Mouse (Mus musculus) retina, embryonic 14.5 days (tissue): ENCODE data around the gene Mark3.
"Not testable (repeated sequence)": the region's sequence is repeated elsewhere in the genome, so short reads cannot be mapped to it uniquely, and the experiment has no call there.

ENCODE experiments used
- DNase-seq: peaks from one replicate; pipeline ENCODE4 v3.0.0-alpha.2; 2015; ENCODE audit warnings: low spot score

Gene Mark3

DNA sequence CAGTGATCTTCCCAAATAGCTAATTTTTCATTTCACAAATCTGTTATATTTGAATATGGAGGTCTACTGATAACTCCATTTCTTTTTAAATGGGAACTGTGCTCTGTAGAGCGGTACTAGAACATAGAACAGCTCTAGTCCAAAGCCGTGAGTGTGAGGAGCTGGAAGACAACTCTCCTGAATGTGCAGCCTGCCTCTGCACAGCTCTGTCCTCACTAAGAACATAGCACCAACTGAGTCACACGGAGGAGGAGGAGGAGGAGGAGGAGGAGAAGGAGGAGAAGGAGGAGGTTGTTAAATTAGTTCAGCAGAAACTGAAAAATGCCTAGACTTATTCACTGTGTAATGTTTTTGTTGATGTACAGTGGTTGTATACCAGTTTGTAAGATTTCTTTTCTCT, 78.6 kb downstream of the Mark3 start:
- no peak for DNase-seq

DNA sequence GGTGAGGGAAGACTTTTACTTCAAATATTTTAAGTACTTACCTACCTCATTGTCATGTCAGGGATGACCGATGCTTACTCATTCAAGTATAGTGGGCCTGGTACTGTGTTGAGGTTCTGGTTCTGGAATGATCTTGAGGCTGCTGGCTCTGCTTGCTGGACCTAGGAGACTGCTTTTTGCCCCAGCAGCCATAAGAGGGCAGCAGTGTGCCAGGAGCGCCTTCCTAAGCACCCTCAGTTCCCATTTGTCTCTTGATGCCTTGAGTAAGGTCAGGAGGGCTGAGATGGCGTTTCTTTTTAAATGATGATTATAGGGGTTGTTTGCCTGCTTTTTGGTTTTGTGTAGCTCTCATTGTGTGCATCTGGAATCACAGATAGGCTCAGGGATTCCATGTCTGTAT, 79.1 kb downstream of the Mark3 start:
- DNase-seq = peak; percentile 92

DNA sequence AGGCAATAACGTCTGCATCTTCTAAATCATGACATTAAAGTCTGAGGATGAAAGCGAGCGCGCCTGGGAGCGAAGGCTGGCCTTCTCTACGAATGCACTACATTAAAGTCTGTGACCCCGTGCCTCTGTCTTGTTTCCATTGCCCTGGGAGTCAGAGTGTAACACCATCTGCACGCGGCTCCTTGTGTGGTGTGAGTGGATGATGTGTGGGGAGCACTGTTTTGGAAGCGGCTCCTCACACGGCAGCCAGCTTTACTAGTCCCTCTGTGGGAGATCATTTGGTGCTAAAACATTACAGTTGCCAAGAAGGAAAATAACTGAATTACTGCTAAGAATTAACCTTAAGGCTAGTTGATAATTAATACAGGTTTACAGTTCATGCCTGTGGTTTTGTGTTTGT, 81.4 kb downstream of the Mark3 start:
- no peak for DNase-seq

GRCm38 (mm10) chr12:111659331-111659730, 85.0 kb downstream of the Mark3 start:
- DNase-seq = no peak

- DNase-seq = no peak
Measured at GRCm38 (mm10) chr12:111660628-111661027, 86.3 kb downstream of the Mark3 start.

- DNase-seq = not testable (repeated sequence)
Measured at GRCm38 (mm10) chr12:111661554-111661953, 87.2 kb downstream of the Mark3 start.

- DNase-seq = no peak
Measured at GRCm38 (mm10) chr12:111663228-111664143, 89.2 kb downstream of the Mark3 start.

- peak; percentile 65 for DNase-seq
Measured at GRCm38 (mm10) chr12:111664144-111664634, 89.9 kb downstream of the Mark3 start.

- no peak for DNase-seq
Measured at GRCm38 (mm10) chr12:111665041-111665880, 90.9 kb downstream of the Mark3 start.

DNA sequence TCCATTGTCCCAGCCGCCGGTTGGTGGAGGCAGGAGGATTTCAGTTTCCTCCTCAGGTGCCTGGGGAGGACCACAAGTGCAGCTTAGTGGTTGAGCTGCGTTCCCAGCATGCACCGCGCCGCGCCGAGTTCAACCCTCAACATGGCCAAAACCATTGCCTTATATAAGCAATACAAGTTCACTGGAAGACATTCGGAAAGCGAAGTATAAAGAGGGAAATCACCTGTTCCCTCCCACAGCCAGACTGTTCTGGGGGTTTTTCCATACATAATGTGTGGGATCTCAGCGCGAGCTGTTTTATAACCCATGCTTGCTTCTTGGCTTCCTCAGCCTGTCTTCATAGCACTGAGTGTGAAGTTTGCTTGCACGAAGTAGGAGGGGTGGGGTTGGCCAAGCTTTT, 92.1 kb downstream of the Mark3 start:
- DNase-seq = no peak

DNA sequence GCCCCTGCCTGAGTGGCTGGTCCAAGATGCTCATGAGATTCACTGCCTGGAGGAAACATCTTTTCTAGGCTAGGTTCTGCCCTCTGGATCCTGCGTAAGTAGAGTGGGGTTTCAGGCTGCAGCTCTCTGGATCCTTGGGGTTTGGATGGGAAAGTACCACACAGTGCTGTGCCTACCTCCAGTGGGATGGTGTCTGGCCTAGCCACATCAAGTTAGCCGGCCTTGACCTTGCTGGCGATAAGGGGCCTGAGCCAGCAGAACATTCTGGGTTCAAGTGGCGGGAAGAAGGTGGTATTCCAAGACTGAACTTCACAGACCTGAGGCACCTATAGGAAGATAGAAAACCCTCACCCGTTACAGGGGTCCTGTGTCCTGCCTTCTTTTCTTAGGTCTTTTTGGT, 93.1 kb downstream of the Mark3 start:
- DNase-seq = no peak

- peak; percentile 99 for DNase-seq
Measured at GRCm38 (mm10) chr12:111668457-111668912, 94.2 kb downstream of the Mark3 start.

DNA sequence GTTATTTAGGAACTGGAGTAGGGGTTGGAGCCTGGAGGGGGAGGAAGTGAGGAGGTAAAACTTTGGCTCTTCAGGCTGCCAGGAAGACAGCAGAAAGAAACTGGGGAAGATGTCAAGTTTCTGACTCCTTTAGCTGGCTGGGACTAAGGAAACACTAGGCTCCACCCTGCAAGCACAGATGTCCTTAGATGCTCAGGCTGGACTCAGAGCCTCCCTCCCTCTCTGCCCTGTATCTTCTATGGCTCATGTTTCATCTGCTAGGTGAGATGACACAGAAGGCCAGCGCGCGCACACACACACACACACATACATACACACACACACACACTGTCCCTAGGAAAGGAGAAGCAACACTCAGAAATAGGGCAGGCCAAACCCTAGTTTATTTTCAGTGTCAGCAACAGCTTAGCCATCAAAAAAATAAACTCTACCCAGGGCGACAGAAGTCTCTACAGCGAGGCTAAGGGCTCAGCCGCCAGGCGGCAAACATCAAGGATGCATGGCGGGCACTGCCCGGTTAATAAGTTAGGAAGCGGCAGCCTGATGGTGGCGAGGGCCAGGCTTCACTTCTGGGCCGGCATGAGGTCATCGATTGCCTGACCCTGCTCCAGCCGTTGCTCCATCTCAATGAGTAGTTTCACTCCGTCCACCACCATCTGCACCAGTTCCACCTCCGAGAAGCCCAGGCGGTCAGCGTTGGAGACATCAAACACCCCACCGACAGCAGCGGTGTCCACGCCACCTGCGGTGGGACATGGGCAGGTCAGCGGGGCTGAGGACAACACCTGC, 94.9 kb downstream of the Mark3 start:
- DNase-seq = peak; percentile 49

DNA sequence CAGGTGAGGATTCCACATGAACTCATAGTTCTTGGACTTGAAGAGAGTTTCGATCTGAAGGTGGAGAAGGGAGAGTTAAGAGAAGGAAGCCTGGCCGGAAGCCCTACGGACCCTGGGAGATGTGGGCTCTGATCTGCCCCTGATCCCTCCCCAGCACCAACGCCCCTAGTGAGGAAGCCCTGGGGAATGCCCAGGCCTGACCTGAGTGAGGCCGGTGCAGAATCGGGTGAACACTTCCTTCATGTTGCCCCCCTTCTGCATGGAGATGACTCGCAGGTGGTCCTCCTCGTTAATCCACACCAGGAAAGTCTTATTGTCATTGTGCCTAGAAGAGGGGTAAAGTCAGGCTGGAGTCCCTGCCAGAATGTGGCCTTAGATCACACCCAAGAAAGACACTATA, 95.6 kb downstream of the Mark3 start:
- DNase-seq = no peak

- DNase-seq = peak; percentile 45
Measured at GRCm38 (mm10) chr12:111670371-111670971, 96.1 kb downstream of the Mark3 start.

DNA sequence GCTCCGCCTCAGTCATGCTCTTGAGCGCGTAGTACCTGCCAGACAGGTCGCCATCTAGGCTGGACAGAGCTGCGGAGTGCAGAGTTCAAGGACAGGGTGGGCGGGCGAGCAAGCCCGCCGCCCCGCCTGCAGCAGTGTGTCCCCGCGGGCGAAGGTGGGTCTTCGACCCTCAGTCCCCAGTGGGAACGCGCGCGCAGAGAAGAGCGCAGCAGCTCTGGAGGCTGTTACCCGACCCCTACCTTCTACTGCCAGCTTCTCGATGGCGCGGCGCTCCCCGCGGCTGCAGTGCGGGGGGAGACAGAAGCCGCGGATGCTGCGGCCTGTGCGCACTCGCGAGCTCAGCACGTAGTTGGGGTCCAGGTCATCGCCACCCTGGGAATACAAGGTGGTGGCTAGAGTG, 96.7 kb downstream of the Mark3 start:
- no peak for DNase-seq

DNA sequence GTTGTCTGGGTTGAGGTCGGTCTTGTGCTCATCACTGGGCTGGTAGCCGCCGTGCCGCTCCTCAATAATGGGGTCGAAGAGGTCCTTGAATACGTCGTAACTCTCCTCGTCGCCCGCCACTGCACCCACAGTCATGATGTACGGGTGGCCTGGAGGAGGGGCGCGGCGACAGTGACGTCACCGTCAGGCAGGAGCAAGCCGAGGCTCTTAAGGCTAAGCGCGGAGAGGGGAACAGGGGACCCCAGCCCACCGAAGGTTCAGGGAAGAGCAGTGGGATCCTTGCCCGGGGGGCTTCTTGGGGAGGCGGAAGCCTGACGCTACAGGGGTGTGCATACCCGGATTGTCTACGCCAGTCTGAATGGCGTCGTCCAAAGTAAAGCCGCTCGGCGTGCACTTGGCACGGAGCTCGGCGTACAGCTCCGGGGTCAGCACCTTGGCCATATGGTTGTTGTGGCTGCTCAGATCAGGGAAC, 97.1 kb downstream of the Mark3 start:
- peak; percentile 72 for DNase-seq

DNA sequence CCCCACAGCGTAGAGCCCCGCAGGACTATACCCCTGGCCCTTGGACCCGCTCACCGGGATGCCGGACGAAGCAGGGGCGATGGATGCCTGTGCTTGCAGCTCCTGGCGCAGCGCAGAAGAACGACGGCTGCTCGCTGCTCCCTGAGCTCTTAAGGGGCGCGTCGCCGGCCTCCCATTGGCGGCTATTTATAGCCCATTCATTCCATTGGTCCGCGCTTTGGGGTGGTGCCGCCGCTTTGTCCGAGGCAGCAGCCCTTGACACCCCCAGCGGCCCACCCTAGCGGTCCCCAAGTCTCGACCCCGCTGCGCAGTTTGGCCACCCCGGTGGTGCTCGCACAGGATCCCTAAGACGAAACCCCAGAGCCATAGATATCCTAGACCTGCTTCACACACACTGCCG, 97.9 kb downstream of the Mark3 start, which contains the start of gene Ckb:
Ckb (minus strand) TSS at position 163 of the 400 bp plus-strand sequence.
- peak; percentile 96 for DNase-seq

GRCm38 (mm10) chr12:111672581-111672980, 98.3 kb downstream of the Mark3 start:
- no peak for DNase-seq

GRCm38 (mm10) chr12:111674850-111675486, 100.6 kb downstream of the Mark3 start:
- no peak for DNase-seq
